Mouse (Mus musculus): Measurements from ENCODE around the gene Pikfyve.

- TF ChIP-seq CTCF (IDR thresholded peaks at IDR 0.05; ENCODE audit: borderline replicate concordance, extremely low read depth, insufficient read depth, insufficient read length) (no peak), POLR2A (IDR thresholded peaks at IDR 0.05; ENCODE audit: borderline replicate concordance, extremely low read depth, insufficient read depth, insufficient read length, poor library complexity, severe bottlenecking) (no peak)
Measured at GRCm38 (mm10) chr1:65227681-65228080, 41.2 kb downstream of the Pikfyve start.
